Mouse (Mus musculus) thymus, adult 2 months (tissue): Measurements from ENCODE around the gene Wwc2.

Source experiments
- CTCF ChIP-seq: fragments of 200-500 bp; IDR thresholded peaks from 2 replicates; pipeline ENCODE4 v1.5.1; 2012; ENCODE audit warnings: mild to moderate bottlenecking, control low read depth, low read length, moderate library complexity, borderline replicate concordance; ENCODE audit not compliant: control insufficient read depth, poor library complexity, insufficient read depth; ENCODE audit errors: extremely low read depth
- POLR2A ChIP-seq: fragments of 200-500 bp; IDR thresholded peaks from 2 replicates; pipeline ENCODE4 v1.6.1; 2012; ENCODE audit warnings: mild to moderate bottlenecking, low read length, control low read depth, moderate library complexity; ENCODE audit not compliant: control insufficient read depth, poor library complexity, insufficient read depth; ENCODE audit errors: extremely low read depth

- TF ChIP-seq CTCF: no peak
- TF ChIP-seq POLR2A: no peak
Measured at GRCm38 (mm10) chr8:48013281-48013680, 22.6 kb upstream of the Wwc2 start.
